Mouse (Mus musculus) olfactory bulb, adult 2 months (tissue): ENCODE data around the gene Pde4b.

Source experiments
- CTCF ChIP-seq: fragments of 200-500 bp; IDR thresholded peaks from 2 replicates; pipeline ENCODE4 v1.5.1; 2012; ENCODE audit warnings: low read depth, mild to moderate bottlenecking, low read length, moderate library complexity; ENCODE audit not compliant: insufficient read depth
- POLR2A ChIP-seq: fragments of 200-500 bp; IDR thresholded peaks from 2 replicates; pipeline ENCODE4 v1.6.1; 2012; ENCODE audit warnings: mild to moderate bottlenecking, low read depth, low read length, moderate library complexity; ENCODE audit not compliant: insufficient read depth

GRCm38 (mm10) chr4:102568591-102568990 lies 481.2 kb downstream of the Pde4b start:
- TF ChIP-seq CTCF (no peak), POLR2A (no peak)
